15 mouse cellular contexts compared by ENCODE assay signal in the genomic region with DNA sequence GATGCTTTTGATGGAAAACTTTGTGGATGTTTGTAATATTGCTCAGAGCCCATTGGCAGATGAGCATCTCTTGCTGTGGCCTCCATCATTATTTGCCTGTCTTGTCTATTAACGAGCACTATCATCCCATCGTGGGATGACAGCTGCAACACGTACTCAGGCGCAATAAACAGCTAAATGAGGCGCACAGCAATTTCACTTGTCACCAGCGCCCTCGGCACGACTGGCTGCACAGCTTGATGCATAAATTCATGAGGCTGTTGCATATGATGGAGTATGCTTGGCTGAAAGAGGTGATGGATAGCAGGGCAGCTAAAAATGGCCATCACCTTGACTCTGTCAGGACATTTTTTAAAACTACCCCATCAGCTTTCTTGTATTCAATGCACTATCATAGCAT.
DNase-seq lines count a peak whose midpoint lies in the region; ATAC-seq lines count a peak whose summit lies in the region.
"Had no signal": no experiment of that assay in that cellular context is flagged by ENCODE, and none has a peak within 500 bp of the region (broad histone marks: within the 10 kb centered on the region; RNA-seq: fewer than 3 reads in every experiment).

No protein-coding gene starts in this region.

- no peak overlapping the region for H3K9ac ChIP-seq in forebrain, embryonic 13.5 days
- no peak overlapping the region for H3K9ac ChIP-seq in hindbrain, embryonic 15.5 days
- H3K9ac ChIP-seq in neural tube, embryonic 11.5 days (ENCODE audit: low read length): no peak overlapping the region
- H3K9ac ChIP-seq: embryonic facial prominence, embryonic 12.5 days; intestine, embryonic 15.5 days; limb, embryonic 13.5 days had no signal

- H3K27ac ChIP-seq in forebrain, embryonic 13.5 days: no peak overlapping the region
- H3K27ac ChIP-seq in hindbrain, embryonic 15.5 days (replicated peaks): no peak overlapping the region
- H3K27ac ChIP-seq in neural tube, embryonic 11.5 days (ENCODE audit: low read depth, low read length): no peak overlapping the region
- H3K27ac ChIP-seq: embryonic facial prominence, embryonic 12.5 days; intestine, embryonic 15.5 days; limb, embryonic 13.5 days; macrophage had no signal

- ATAC-seq in forebrain, embryonic 13.5 days: peak; percentile 90
- ATAC-seq in hindbrain, embryonic 15.5 days (ENCODE audit: low FRiP score, low read depth): peak; percentile 71; the same call in 1 of the 2 replicates
- ATAC-seq in neural tube, embryonic 11.5 days (ENCODE audit: insufficient read depth, low FRiP score, low TSS enrichment): peak; percentile 65
- ATAC-seq: intestine, embryonic 15.5 days had no signal

- H3K4me3 ChIP-seq in forebrain, embryonic 13.5 days: no peak overlapping the region
- H3K4me3 ChIP-seq in hindbrain, embryonic 15.5 days: no peak overlapping the region
- no peak overlapping the region for H3K4me3 ChIP-seq in neural tube, embryonic 11.5 days (ENCODE audit: low read depth, low read length)
- H3K4me3 ChIP-seq: embryonic facial prominence, embryonic 12.5 days; intestine, embryonic 15.5 days; limb, embryonic 13.5 days; myocyte had no signal

- H3K27me3 ChIP-seq in forebrain, embryonic 13.5 days: no peaks in the 10 kb centered on the region
- H3K27me3 ChIP-seq in hindbrain, embryonic 15.5 days: no peaks in the 10 kb centered on the region
- no peaks in the 10 kb centered on the region for H3K27me3 ChIP-seq in neural tube, embryonic 11.5 days (ENCODE audit: control insufficient read depth, insufficient read depth, low read length)
- H3K27me3 ChIP-seq: embryonic facial prominence, embryonic 12.5 days; intestine, embryonic 15.5 days; limb, embryonic 13.5 days had no signal

- 25% methylated on average over 8 of the region's 8 CpGs for WGBS in forebrain, embryonic 13.5 days
- WGBS in hindbrain, embryonic 15.5 days: 14% methylated on average over 8 of the region's 8 CpGs
- WGBS in neural tube, embryonic 11.5 days: 30% methylated on average over 8 of the region's 8 CpGs

- no peaks in the 10 kb centered on the region for H3K36me3 ChIP-seq in forebrain, embryonic 13.5 days (ENCODE audit: poor library complexity, severe bottlenecking)
- no peaks in the 10 kb centered on the region for H3K36me3 ChIP-seq in hindbrain, embryonic 15.5 days
- H3K36me3 ChIP-seq in neural tube, embryonic 11.5 days (ENCODE audit: control insufficient read depth, insufficient read depth, low read length): no peaks in the 10 kb centered on the region
- H3K36me3 ChIP-seq: embryonic facial prominence, embryonic 12.5 days; intestine, embryonic 15.5 days; limb, embryonic 13.5 days had no signal

- H3K9me3 ChIP-seq in forebrain, embryonic 13.5 days (replicated peaks): no peaks in the 10 kb centered on the region
- H3K9me3 ChIP-seq in hindbrain, embryonic 15.5 days: no peaks in the 10 kb centered on the region
- H3K9me3 ChIP-seq in neural tube, embryonic 11.5 days (ENCODE audit: control insufficient read depth, low read length): no peaks in the 10 kb centered on the region
- H3K9me3 ChIP-seq: embryonic facial prominence, embryonic 12.5 days; intestine, embryonic 15.5 days; limb, embryonic 13.5 days had no signal

- 0 out of 2 replicates have a peak overlapping the region, but pooled peaks have one; percentile 15 for H3K4me2 ChIP-seq in forebrain, embryonic 13.5 days
- H3K4me2 ChIP-seq in hindbrain, embryonic 15.5 days: 0 out of 2 replicates have a peak overlapping the region, but pooled peaks have one; percentile 3
- H3K4me2 ChIP-seq in neural tube, embryonic 11.5 days (ENCODE audit: low read depth): no peak overlapping the region
- H3K4me2 ChIP-seq: embryonic facial prominence, embryonic 12.5 days; intestine, embryonic 15.5 days; limb, embryonic 13.5 days had no signal

- DNase-seq in cerebellum, postnatal 14 days: peak; percentile 5 to 10
- DNase-seq in cerebellum, adult 9-10 months: no peak
- DNase-seq in neural tube, embryonic 11.5 days (ENCODE audit: low spot score): peak; percentile 59
- DNase-seq in layer of hippocampus, postnatal 10 days (ENCODE audit: low spot score in 2 of 2): no peak
- no peak for DNase-seq in frontal cortex, postnatal 14 days (ENCODE audit: low spot score in 2 of 2)
- no peak for DNase-seq in spleen, adult 18-20 months
- DNase-seq: cerebellum, adult 18-20 months; kidney, postnatal 10 days had no signal

- H3K4me1 ChIP-seq in forebrain, embryonic 13.5 days: peaks cover 8% of the 10 kb centered on the region; the same call in 1 of the 2 replicates
- peaks cover 4% of the 10 kb centered on the region; the same call in 1 of the 2 replicates for H3K4me1 ChIP-seq in hindbrain, embryonic 15.5 days (replicated peaks)
- H3K4me1 ChIP-seq in neural tube, embryonic 11.5 days (ENCODE audit: control insufficient read depth, insufficient read depth, low read length): no peaks in the 10 kb centered on the region
- H3K4me1 ChIP-seq: embryonic facial prominence, embryonic 12.5 days; intestine, embryonic 15.5 days; limb, embryonic 13.5 days had no signal

Comparison
In these comparisons a context has a peak if more than half of its experiments do, and no peak if none do; other contexts are left out.
1. DNase-seq: peak in cerebellum, postnatal 14 days (2 of 2) and neural tube, embryonic 11.5 days (single experiment); none in cerebellum, adult 9-10 months (single experiment), layer of hippocampus, postnatal 10 days (0 of 2), frontal cortex, postnatal 14 days (0 of 2) and spleen, adult 18-20 months (0 of 2).
2. Peak in every context shown above with its lines, with median percentiles within 50 percentile points of each other: ATAC-seq.